Mouse (Mus musculus) T-helper 1 cell (primary cell): ENCODE measurements around the gene Rps6kc1.

ENCODE experiments used
- in situ Hi-C: fragments of 300-600 bp; cut with MboI, MseI; formaldehyde crosslinking; loops from one replicate; pipeline ENCODE4 v1.15.1; 2025; ENCODE audit warnings: high pct_unique_total_duplicates

The Rps6kc1 gene

GRCm38 (mm10) chr1:190768307-190768706, 143.3 kb downstream of the Rps6kc1 start:
- in situ Hi-C loops = no loop called here

DNA sequence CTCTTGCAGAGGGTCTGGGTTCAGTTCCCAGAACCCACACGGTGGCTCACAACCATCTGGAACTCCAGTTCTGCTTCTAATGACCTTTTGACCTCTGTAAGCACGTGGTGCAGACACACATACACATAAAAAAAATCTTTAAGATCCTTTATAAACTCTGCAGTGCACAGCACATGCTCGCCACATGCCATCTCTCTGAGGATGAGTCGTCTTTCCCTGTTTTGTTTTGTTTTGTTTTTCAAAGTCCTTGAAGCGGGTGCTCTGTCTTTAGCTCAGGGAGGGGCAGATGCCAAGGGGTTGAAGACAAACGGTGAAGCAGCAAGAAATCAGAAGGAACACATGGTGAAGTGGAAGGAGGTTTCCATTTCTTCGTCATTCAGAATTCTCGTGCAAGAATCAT, 143.9 kb downstream of the Rps6kc1 start:
- in situ Hi-C loops = no loop called here

DNA sequence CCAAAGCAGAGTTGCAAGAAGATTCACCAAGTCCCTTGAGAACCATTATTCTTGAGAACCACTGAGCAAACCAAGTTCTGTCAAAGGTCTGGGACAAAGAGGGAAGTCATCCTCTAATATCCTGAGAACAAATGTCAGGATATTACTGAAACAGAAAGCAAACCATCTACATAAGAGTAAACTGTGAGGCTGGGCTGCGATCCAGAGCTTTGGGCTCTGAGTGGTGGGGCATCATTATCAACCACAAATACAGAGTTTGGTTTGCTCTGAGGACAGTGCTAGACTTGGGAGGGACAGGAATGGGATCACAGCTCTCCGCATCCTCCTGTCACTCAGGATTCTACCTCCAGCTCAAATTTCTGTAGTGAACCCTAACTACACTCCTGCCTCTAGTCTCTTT, 144.8 kb downstream of the Rps6kc1 start:
- in situ Hi-C loops = no loop called here

- in situ Hi-C loops = no loop called here
Measured at GRCm38 (mm10) chr1:190763756-190764155, 147.8 kb downstream of the Rps6kc1 start.

DNA sequence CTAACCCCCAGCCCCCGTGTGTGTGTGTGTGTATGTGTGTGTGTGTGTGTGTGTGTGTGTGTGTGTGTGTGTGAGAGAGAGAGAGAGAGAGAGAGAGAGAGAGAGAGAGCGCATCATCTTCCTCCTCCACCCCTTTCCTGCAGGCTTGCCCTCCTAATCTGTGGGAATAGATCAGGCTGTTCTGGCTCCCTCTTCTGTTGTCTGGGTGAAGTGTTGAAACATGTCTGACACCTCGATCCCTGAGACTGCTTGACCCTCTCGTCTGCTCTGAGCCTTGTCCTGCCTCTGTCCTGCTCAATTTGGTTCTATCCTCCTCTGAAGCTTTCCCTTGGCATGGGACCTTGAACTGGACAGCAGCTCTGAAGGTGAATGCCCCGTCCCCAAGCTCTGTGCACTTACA, 149.8 kb downstream of the Rps6kc1 start:
- in situ Hi-C loops = no loop called here

GRCm38 (mm10) chr1:190757899-190758298, 153.7 kb downstream of the Rps6kc1 start:
- in situ Hi-C loops = no loop called here

- in situ Hi-C loops = no loop called here
Measured at GRCm38 (mm10) chr1:190751794-190752570, 159.6 kb downstream of the Rps6kc1 start.

DNA sequence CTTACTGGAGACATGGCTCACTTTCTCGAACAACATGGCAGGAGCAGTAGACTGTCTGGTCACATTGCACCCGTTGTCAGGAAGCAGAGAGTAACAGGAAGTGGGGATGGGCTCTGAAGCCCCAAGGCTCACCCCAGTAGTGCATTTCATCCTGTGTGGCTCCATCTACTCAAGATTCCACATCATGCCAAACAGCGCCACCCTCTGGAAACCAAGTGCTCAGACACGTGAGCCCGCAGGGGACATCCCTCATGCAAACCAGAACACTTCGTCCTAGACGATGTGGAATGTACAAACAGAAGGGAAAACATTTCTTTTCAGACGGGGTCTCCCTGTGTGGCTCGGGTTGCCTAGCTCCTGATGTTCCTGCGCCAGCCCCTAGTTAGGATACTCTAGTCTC, 162.6 kb downstream of the Rps6kc1 start:
- in situ Hi-C loops = no loop called here

GRCm38 (mm10) chr1:190741421-190741820, 170.1 kb downstream of the Rps6kc1 start:
- in situ Hi-C loops = no loop called here

DNA sequence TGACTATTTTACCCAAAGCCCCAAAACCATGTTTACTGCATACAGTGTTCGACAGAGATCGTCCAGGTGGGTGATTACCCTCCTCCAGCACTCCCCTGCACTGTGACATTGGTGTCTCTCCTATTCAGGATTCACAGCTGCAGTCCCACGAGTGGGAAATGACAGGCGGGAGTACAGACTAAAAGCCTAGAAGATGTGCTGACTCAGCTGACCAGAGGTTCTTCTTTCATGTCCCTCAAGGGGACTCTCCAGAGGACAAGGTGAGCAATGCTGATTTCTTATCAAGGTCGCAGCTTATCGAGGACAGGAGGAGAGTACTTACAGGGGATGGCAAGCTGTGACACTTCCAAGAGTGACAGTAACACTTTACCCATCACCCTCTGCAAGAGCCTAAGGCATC, 178.8 kb downstream of the Rps6kc1 start:
- in situ Hi-C loops = loop anchor here (10.0 kb wide), 1 partner anchor 238 kb away; no protein-coding TSS in a partner anchor

DNA sequence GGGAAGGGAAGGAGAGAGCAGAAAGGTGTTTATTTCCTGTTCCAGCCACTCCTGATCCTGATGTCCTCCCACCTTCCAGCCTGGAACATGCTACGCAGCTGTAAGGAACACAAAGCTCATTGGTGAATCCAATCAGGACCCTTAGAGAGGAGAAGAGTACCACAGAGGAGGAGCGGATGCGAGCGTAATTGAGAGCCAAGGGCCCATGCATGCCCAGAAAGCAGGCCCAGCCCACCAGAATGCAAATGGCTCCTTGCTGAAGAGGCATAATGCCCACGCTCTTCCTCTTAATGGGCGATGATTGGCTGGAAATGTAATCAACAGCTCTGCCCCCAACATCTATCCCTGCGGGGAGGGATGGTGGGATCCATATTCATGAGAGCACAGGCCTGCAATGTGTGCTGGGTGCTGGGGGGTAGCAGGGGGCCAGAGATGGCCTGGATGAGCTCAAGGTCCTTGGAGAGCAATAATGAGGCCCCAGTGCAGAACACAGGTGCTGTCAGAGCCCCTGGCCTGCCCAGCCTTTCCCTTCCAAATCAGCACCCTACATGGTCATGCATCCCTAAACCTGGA, 182.0 kb downstream of the Rps6kc1 start:
- in situ Hi-C loops = loop anchor here (10.0 kb wide), 1 partner anchor 235 kb away; no protein-coding TSS in a partner anchor

GRCm38 (mm10) chr1:190728111-190728651, 183.4 kb downstream of the Rps6kc1 start:
- in situ Hi-C loops = no loop called here

- in situ Hi-C loops = no loop called here
Measured at GRCm38 (mm10) chr1:190727385-190727784, 184.2 kb downstream of the Rps6kc1 start.

- in situ Hi-C loops = no loop called here
Measured at GRCm38 (mm10) chr1:190724591-190725380, 186.8 kb downstream of the Rps6kc1 start.

- in situ Hi-C loops = no loop called here
Measured at GRCm38 (mm10) chr1:190723926-190724430, 187.6 kb downstream of the Rps6kc1 start.

DNA sequence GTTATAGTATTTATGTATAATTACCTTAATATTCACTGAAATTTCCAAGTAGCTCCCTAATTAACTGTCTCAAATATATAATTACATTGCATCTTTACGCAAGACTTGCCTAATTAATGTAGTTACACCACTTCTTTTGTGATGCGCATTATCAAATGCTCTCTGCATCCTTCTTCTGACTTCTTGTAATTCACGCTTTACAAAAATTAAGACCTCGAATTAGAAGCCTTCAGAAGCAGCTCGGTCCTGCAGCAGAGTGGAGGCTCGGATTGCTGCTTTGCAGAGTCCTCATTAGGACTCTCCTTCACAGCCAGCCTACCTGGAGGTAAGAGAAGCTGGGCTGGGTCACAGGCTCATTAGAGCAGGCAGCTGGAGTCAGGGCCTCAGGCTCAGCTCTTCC, 197.7 kb downstream of the Rps6kc1 start:
- in situ Hi-C loops = no loop called here

- in situ Hi-C loops = no loop called here
Measured at GRCm38 (mm10) chr1:190697576-190697975, 214.0 kb downstream of the Rps6kc1 start.

- in situ Hi-C loops = no loop called here
Measured at GRCm38 (mm10) chr1:190695589-190695988, 216.0 kb downstream of the Rps6kc1 start.

GRCm38 (mm10) chr1:190690528-190691262, 220.9 kb downstream of the Rps6kc1 start:
- in situ Hi-C loops = no loop called here

- in situ Hi-C loops = no loop called here
Measured at GRCm38 (mm10) chr1:190683060-190683459, 228.5 kb downstream of the Rps6kc1 start.
